Mouse (Mus musculus): ENCODE data around the gene Selenom.

- TF ChIP-seq POLR2A (IDR thresholded peaks at IDR 0.05; ENCODE audit: borderline replicate concordance, extremely low read depth, low read depth, low read length), result no peak
- TF ChIP-seq CTCF (IDR thresholded peaks at IDR 0.05; ENCODE audit: insufficient read depth, low read length), result no peak
These were observed 13.3 kb downstream of the Selenom start for GRCm38 (mm10) chr11:3527766-3528165.

Measured in lung, adult 2 months (tissue).